Mouse (Mus musculus) liver, embryonic 15.5 days (tissue): Measurements from ENCODE around the gene Ubash3a. TPM values are rescaled to one million over a fixed set of nuclear protein-coding genes. Genes with fewer than 3 reads are reported as not detected.
A peak's percentile ranks its signal among the peaks of the same experiment; 100 is the strongest.

Experiments used
- ATAC-seq: fragments of 200-750 bp; cut with Nextera tagmentation; 2 replicates; pipeline ENCODE4 v1.8.0; 2017; ENCODE audit warnings: moderate number of reproducible peaks, mild to moderate bottlenecking, moderate library complexity; ENCODE audit not compliant: insufficient read depth
- H3K27ac ChIP-seq: fragments of 300-500 bp; sonication (generic); replicated peaks from 2 replicates; pipeline ENCODE4 v1.5.1; 2015; ENCODE audit warnings: mild to moderate bottlenecking, inconsistent platforms
- H3K27me3 ChIP-seq: fragments of 300-500 bp; sonication (generic); 2 replicates; pipeline ENCODE4 v1.6.1; 2015; ENCODE audit warnings: mild to moderate bottlenecking, inconsistent platforms
- H3K36me3 ChIP-seq: fragments of 300-500 bp; sonication (generic); replicated peaks from 2 replicates; pipeline ENCODE4 v1.6.1; 2015; ENCODE audit warnings: moderate library complexity, mild to moderate bottlenecking, inconsistent platforms
- H3K4me1 ChIP-seq: fragments of 300-500 bp; sonication (generic); replicated peaks from 2 replicates; pipeline ENCODE4 v1.6.1; 2015; ENCODE audit warnings: inconsistent platforms
- H3K4me2 ChIP-seq: fragments of 300-500 bp; sonication (generic); 2 replicates; pipeline ENCODE4 v1.6.1; 2015; ENCODE audit warnings: moderate library complexity, mild to moderate bottlenecking, inconsistent platforms
- H3K4me3 ChIP-seq: fragments of 300-500 bp; sonication (generic); replicated peaks from 2 replicates; pipeline ENCODE4 v1.5.1; 2015; ENCODE audit warnings: mild to moderate bottlenecking, inconsistent platforms
- H3K9ac ChIP-seq: fragments of 300-500 bp; sonication (generic); 2 replicates; pipeline ENCODE4 v1.6.1; 2015; ENCODE audit warnings: moderate library complexity, mild to moderate bottlenecking, inconsistent platforms
- H3K9me3 ChIP-seq: fragments of 300-500 bp; sonication (generic); replicated peaks from 2 replicates; pipeline ENCODE4 v1.6.1; 2016; ENCODE audit warnings: inconsistent platforms
- WGBS: fragments of 180-500 bp; shearing (Covaris S2); methylation state at CpG from one replicate; pipeline ENCODE4 v1.1.7; 2015; ENCODE audit warnings: mixed read lengths; ENCODE audit not compliant: insufficient replicate concordance; 5-methylcytosine and 5-hydroxymethylcytosine counted together
- polyA plus RNA-seq: library from polyadenylated mRNA; unstranded; fragments of >200 nt; fragmentation: Nextera tagmentation; extraction: Ambion mirVana; gene quantifications from 2 replicates; pipeline ENCODE4 v1.2.1, GENCODE M21; 2015

Gene Ubash3a
- polyA plus RNA-seq, 1 experiment from 2014 or later, result 10.2 TPM

- H3K36me3 ChIP-seq, result peaks cover 22% of the 10 kb centered on the region
- WGBS, result 48% methylated on average over 5 of the region's 5 CpGs
- no peak for ATAC-seq
Measured at GRCm38 (mm10) chr17:31216068-31216955, 8.6 kb downstream of the Ubash3a start.

GRCm38 (mm10) chr17:31222810-31223310, 15.2 kb downstream of the Ubash3a start:
- peaks cover 25% of the 10 kb centered on the region for H3K4me1 ChIP-seq
- no peaks in the 10 kb centered on the region for H3K27me3 ChIP-seq
- H3K4me2 ChIP-seq, result no peak overlapping the region
- H3K4me3 ChIP-seq, result no peak overlapping the region
- H3K9me3 ChIP-seq, result no peaks in the 10 kb centered on the region
- H3K36me3 ChIP-seq, result 0 out of 2 replicates have a peak, but pooled peaks cover 9% of the 10 kb centered on the region
- WGBS, result 40% methylated on average over 4 of the region's 4 CpGs
- no peak for ATAC-seq
- H3K27ac ChIP-seq, result 0 out of 2 replicates have a peak overlapping the region, but pooled peaks have one; percentile 6
- no peak overlapping the region for H3K9ac ChIP-seq

More at GRCm38 (mm10) chr17:31216068-31216955, 8.6 kb downstream of the Ubash3a start:
- no peak overlapping the region for H3K4me3 ChIP-seq
- no peak overlapping the region for H3K27ac ChIP-seq
- H3K9ac ChIP-seq, result no peak overlapping the region
- peaks cover 3% of the 10 kb centered on the region; the same call in 1 of the 2 replicates for H3K4me1 ChIP-seq
- no peaks in the 10 kb centered on the region for H3K27me3 ChIP-seq
- H3K4me2 ChIP-seq, result no peak overlapping the region
- no peaks in the 10 kb centered on the region for H3K9me3 ChIP-seq

GRCm38 (mm10) chr17:31223835-31224234, 16.2 kb downstream of the Ubash3a start:
- no peak overlapping the region for H3K4me2 ChIP-seq
- no peak overlapping the region for H3K9ac ChIP-seq
- H3K4me1 ChIP-seq, result peaks cover 25% of the 10 kb centered on the region
- H3K4me3 ChIP-seq, result no peak overlapping the region
- H3K27me3 ChIP-seq, result no peaks in the 10 kb centered on the region
- H3K9me3 ChIP-seq, result no peaks in the 10 kb centered on the region
- H3K27ac ChIP-seq, result 0 out of 2 replicates have a peak overlapping the region, but pooled peaks have one; percentile 29
- H3K36me3 ChIP-seq, result 0 out of 2 replicates have a peak, but pooled peaks cover 5% of the 10 kb centered on the region
- 21% methylated on average over 7 of the region's 7 CpGs for WGBS
- ATAC-seq, result no peak

- H3K27ac ChIP-seq, result 0 out of 2 replicates have a peak overlapping the region, but pooled peaks have one; percentile 29
Measured at GRCm38 (mm10) chr17:31224591-31224990, 16.9 kb downstream of the Ubash3a start.

GRCm38 (mm10) chr17:31226368-31226767, 18.7 kb downstream of the Ubash3a start:
- WGBS, result 55% methylated on average over 3 of the region's 3 CpGs
- ATAC-seq, result no peak
- Histone ChIP-seq H3K4me1 (peaks cover 25% of the 10 kb centered on the region), H3K4me3 (no peak overlapping the region), H3K4me2 (no peak overlapping the region), H3K27me3 (no peaks in the 10 kb centered on the region), H3K9me3 (no peaks in the 10 kb centered on the region), H3K27ac (no peak overlapping the region), H3K9ac (no peak overlapping the region), H3K36me3 (peaks cover 3% of the 10 kb centered on the region; the same call in 1 of the 2 replicates)

More at GRCm38 (mm10) chr17:31224591-31224990, 16.9 kb downstream of the Ubash3a start:
- Histone ChIP-seq H3K36me3 (0 out of 2 replicates have a peak, but pooled peaks cover 5% of the 10 kb centered on the region), H3K4me2 (no peak overlapping the region), H3K4me3 (no peak overlapping the region), H3K9me3 (no peaks in the 10 kb centered on the region), H3K4me1 (peaks cover 25% of the 10 kb centered on the region), H3K27me3 (no peaks in the 10 kb centered on the region), H3K9ac (no peak overlapping the region)
- ATAC-seq, result no peak
- 55% methylated on average over 8 of the region's 8 CpGs for WGBS

GRCm38 (mm10) chr17:31226931-31227330, 19.3 kb downstream of the Ubash3a start:
- H3K27ac ChIP-seq, result no peak overlapping the region
- no peak overlapping the region for H3K9ac ChIP-seq
- H3K4me2 ChIP-seq, result no peak overlapping the region
- no peak overlapping the region for H3K4me3 ChIP-seq
- peaks cover 8% of the 10 kb centered on the region for H3K36me3 ChIP-seq
- no peaks in the 10 kb centered on the region for H3K9me3 ChIP-seq
- WGBS, result 52% methylated on average over 7 of the region's 7 CpGs
- H3K27me3 ChIP-seq, result no peaks in the 10 kb centered on the region
- no peak for ATAC-seq
- peaks cover 20% of the 10 kb centered on the region for H3K4me1 ChIP-seq

GRCm38 (mm10) chr17:31231780-31232179, 24.1 kb downstream of the Ubash3a start:
- H3K4me1 ChIP-seq, result no peaks in the 10 kb centered on the region
- no peak overlapping the region for H3K4me2 ChIP-seq
- no peaks in the 10 kb centered on the region for H3K9me3 ChIP-seq
- no peak overlapping the region for H3K4me3 ChIP-seq
- peaks cover 51% of the 10 kb centered on the region for H3K36me3 ChIP-seq
- no peaks in the 10 kb centered on the region for H3K27me3 ChIP-seq
- no peak overlapping the region for H3K27ac ChIP-seq
- H3K9ac ChIP-seq, result no peak overlapping the region
- 68% methylated on average over 6 of the region's 6 CpGs for WGBS
- ATAC-seq, result no peak

GRCm38 (mm10) chr17:31232251-31233010, 24.8 kb downstream of the Ubash3a start:
- H3K9me3 ChIP-seq, result no peaks in the 10 kb centered on the region
- H3K9ac ChIP-seq, result no peak overlapping the region
- no peaks in the 10 kb centered on the region for H3K4me1 ChIP-seq
- H3K27me3 ChIP-seq, result no peaks in the 10 kb centered on the region
- peaks cover 55% of the 10 kb centered on the region for H3K36me3 ChIP-seq
- H3K4me3 ChIP-seq, result no peak overlapping the region
- WGBS, result 80% methylated on average over 8 of the region's 8 CpGs
- no peak for ATAC-seq
- H3K4me2 ChIP-seq, result no peak overlapping the region
- H3K27ac ChIP-seq, result no peak overlapping the region

GRCm38 (mm10) chr17:31235915-31236314, 28.2 kb downstream of the Ubash3a start:
- no peaks in the 10 kb centered on the region for H3K9me3 ChIP-seq
- no peak overlapping the region for H3K9ac ChIP-seq
- ATAC-seq, result no peak
- no peak overlapping the region for H3K4me2 ChIP-seq
- H3K4me3 ChIP-seq, result no peak overlapping the region
- H3K4me1 ChIP-seq, result peaks cover 10% of the 10 kb centered on the region
- H3K27me3 ChIP-seq, result no peaks in the 10 kb centered on the region
- 81% methylated on average over 1 of the region's 1 CpGs for WGBS
- H3K27ac ChIP-seq, result no peak overlapping the region
- H3K36me3 ChIP-seq, result peaks cover 65% of the 10 kb centered on the region

- Histone ChIP-seq H3K4me1 (peaks cover 10% of the 10 kb centered on the region), H3K36me3 (peaks cover 52% of the 10 kb centered on the region; the same call in 1 of the 2 replicates), H3K4me3 (no peak overlapping the region), H3K27ac (no peak overlapping the region), H3K27me3 (no peaks in the 10 kb centered on the region), H3K4me2 (no peak overlapping the region), H3K9ac (no peak overlapping the region), H3K9me3 (no peaks in the 10 kb centered on the region)
- ATAC-seq, result peak; percentile 56
- WGBS, result 51% methylated on average over 7 of the region's 7 CpGs
Measured at GRCm38 (mm10) chr17:31238234-31239020, 30.8 kb downstream of the Ubash3a start.
